Mouse (Mus musculus) neural tube, embryonic 15.5 days (tissue): ENCODE measurements around the gene Gstm3. TPM values are rescaled to one million over a fixed set of nuclear protein-coding genes. Genes with fewer than 3 reads are reported as not detected.
"Not testable (repeated sequence)": the region's sequence is repeated elsewhere in the genome, so short reads cannot be mapped to it uniquely, and the experiment has no call there.

Experiments used
- ATAC-seq: fragments of 200-750 bp; cut with Nextera tagmentation; 2 replicates; pipeline ENCODE4 v1.8.0; 2017; ENCODE audit warnings: mild to moderate bottlenecking, moderate TSS enrichment, moderate library complexity; ENCODE audit not compliant: low FRiP score
- H3K27ac ChIP-seq: fragments of 300-500 bp; sonication (generic); replicated peaks from 2 replicates; pipeline ENCODE4 v1.5.1; 2015; ENCODE audit warnings: mild to moderate bottlenecking, inconsistent platforms
- H3K27me3 ChIP-seq: fragments of 300-500 bp; sonication (generic); replicated peaks from 2 replicates; pipeline ENCODE4 v1.6.1; 2015; ENCODE audit warnings: inconsistent platforms
- H3K36me3 ChIP-seq: fragments of 300-500 bp; sonication (generic); 2 replicates; pipeline ENCODE4 v1.6.1; 2015; ENCODE audit warnings: inconsistent platforms
- H3K4me1 ChIP-seq: fragments of 300-500 bp; sonication (generic); 2 replicates; pipeline ENCODE4 v1.6.1; 2015; ENCODE audit warnings: inconsistent platforms
- H3K4me2 ChIP-seq: fragments of 300-500 bp; sonication (generic); 2 replicates; pipeline ENCODE4 v1.6.1; 2015; ENCODE audit warnings: inconsistent platforms, mild to moderate bottlenecking, moderate library complexity
- H3K4me3 ChIP-seq: fragments of 300-500 bp; sonication (generic); replicated peaks from 2 replicates; pipeline ENCODE4 v1.5.1; 2015; ENCODE audit warnings: mild to moderate bottlenecking, inconsistent platforms
- H3K9ac ChIP-seq: fragments of 300-500 bp; sonication (generic); replicated peaks from 2 replicates; pipeline ENCODE4 v1.6.1; 2015; ENCODE audit warnings: mild to moderate bottlenecking, inconsistent platforms
- H3K9me3 ChIP-seq: fragments of 300-500 bp; sonication (generic); replicated peaks from 2 replicates; pipeline ENCODE4 v1.6.1; 2016; ENCODE audit warnings: inconsistent platforms
- WGBS: fragments of 180-500 bp; shearing (Covaris S2); methylation state at CpG from one replicate; pipeline ENCODE4 v1.1.7; 2015; ENCODE audit warnings: mixed read lengths; 5-methylcytosine and 5-hydroxymethylcytosine counted together
- polyA plus RNA-seq: library from polyadenylated mRNA; unstranded; fragments of >200 nt; fragmentation: Nextera tagmentation; extraction: Ambion mirVana; gene quantifications from 2 replicates; pipeline ENCODE4 v1.2.1, GENCODE M21; 2015

Gstm3 gene
- polyA plus RNA-seq, result 2.7 TPM in 1 of 2 replicates, not detected in the other

- no peak for ATAC-seq
- Histone ChIP-seq H3K27ac (no peak within 1 kb of the TSS), H3K27me3 (no peaks in the 10 kb centered on the region), H3K9me3 (no peaks in the 10 kb centered on the region), H3K4me3 (no peak within 1 kb of the TSS), H3K9ac (no peak within 1 kb of the TSS), H3K36me3 (no peaks in the 10 kb centered on the region), H3K4me2 (no peak within 1 kb of the TSS), H3K4me1 (no peaks in the 10 kb centered on the region; the same call in 1 of the 2 replicates)
- WGBS, result 59% methylated on average over 13 of the region's 13 CpGs
These were observed at the start of gene Gstm3 for GRCm38 (mm10) chr3:107968724-107969395. Gstm3 (minus strand) TSS chr3:107969283.

DNA sequence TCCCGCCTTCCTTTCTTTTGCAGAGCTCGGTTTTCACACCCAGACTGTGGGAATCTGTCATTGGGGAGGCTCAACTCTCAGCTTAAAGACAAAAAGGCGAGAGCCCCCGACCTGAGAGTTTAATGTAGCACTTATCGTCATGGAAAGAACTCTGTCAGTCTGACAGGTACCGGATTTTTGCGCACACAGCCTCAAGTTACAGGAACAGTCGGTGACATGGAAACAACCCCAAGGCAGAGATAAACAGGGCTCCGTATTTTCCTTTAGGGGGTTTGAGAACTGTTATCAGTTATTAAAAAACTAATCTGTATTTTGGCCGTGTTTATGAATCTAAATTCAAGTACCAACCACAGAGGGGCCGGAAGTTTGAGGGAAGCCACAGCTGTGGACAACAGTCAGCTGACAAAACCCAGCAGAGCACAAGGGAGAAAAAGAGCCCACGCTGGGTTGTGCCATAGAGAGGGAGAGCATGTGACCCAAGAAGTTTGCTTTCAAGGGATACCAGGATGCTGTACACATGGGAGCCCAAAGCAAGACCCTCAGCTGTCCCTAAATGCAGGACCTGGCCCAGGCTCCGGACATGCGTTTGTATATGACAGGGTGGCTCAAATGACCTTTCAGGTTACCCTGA, 49.2 kb upstream of the Gstm3 start:
- Histone ChIP-seq H3K4me2 (peak overlapping the region; percentile 92), H3K4me1 (peaks cover 35% of the 10 kb centered on the region), H3K27ac (peak overlapping the region; percentile 87), H3K27me3 (no peaks in the 10 kb centered on the region), H3K4me3 (peak overlapping the region; percentile 45), H3K9me3 (no peaks in the 10 kb centered on the region), H3K36me3 (no peaks in the 10 kb centered on the region), H3K9ac (peak overlapping the region; percentile 51)
- no peak for ATAC-seq
- WGBS, result 24% methylated on average over 14 of the region's 14 CpGs

DNA sequence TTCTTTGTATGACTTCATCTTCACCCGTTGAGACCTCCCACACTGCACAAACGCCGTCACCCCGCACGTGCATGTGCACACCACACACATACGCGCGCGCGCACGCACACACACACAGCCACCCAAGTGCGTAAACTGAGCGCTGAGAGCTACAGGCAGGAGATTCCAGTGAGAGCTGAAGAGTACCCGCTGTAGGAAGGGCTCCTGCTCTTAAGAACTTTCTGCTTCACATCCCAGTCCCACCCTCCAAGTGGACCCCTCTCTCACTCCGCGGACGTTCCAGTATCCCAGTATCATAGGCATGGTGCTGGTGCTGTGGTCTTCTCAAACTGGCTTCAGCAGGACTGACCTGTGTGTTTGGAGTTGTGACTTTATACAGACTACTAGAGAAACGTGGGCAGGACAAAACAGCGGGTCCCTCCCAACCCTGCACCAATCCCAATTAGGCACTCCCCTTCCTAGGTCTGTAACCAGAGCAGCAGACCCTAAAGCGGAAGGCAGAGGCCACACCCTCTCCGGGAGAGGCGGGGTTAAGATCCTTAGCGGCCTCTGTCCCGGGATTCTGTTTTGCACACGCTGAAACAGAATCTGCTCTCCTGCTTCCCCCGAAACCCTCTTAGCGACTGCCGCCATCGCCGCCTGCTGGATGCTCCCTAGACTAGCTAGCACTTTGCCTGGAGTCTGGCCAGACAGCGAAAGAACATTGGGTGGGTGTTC, 48.5 kb upstream of the Gstm3 start, which contains the start of gene Gstm1:
Gene Gstm1 (minus strand): TSS at position 501 of the 717 bp plus-strand sequence.
- peak within 1 kb of the TSS; percentile 87 for H3K27ac ChIP-seq
- peaks cover 38% of the 10 kb centered on the region for H3K4me1 ChIP-seq
- H3K4me3 ChIP-seq, result peak within 1 kb of the TSS; percentile 45
- H3K4me2 ChIP-seq, result peak within 1 kb of the TSS; percentile 92
- no peaks in the 10 kb centered on the region for H3K36me3 ChIP-seq
- no peaks in the 10 kb centered on the region for H3K27me3 ChIP-seq
- under 1% methylated on average over 31 of the region's 31 CpGs for WGBS
- peak; percentile 91 for ATAC-seq
- no peaks in the 10 kb centered on the region for H3K9me3 ChIP-seq
- peak within 1 kb of the TSS; percentile 51 for H3K9ac ChIP-seq

- H3K27me3 ChIP-seq, H3K36me3 ChIP-seq, H3K9me3 ChIP-seq, ATAC-seq, H3K27ac ChIP-seq: not testable (repeated sequence)
- peak overlapping the region; percentile 92 for H3K4me2 ChIP-seq
- WGBS, result 91% methylated on average over 5 of the region's 5 CpGs
- H3K9ac ChIP-seq, result 0 out of 2 replicates have a peak overlapping the region, but pooled peaks have one; percentile 23
- 0 out of 2 replicates have a peak overlapping the region, but pooled peaks have one; percentile 45 for H3K4me3 ChIP-seq
- peaks cover 39% of the 10 kb centered on the region for H3K4me1 ChIP-seq
These were observed 47.4 kb upstream of the Gstm3 start for GRCm38 (mm10) chr3:108016468-108016867.

- Histone ChIP-seq H3K27ac (no peak overlapping the region), H3K9ac (no peak overlapping the region), H3K4me1 (peaks cover 40% of the 10 kb centered on the region), H3K9me3 (no peaks in the 10 kb centered on the region), H3K4me2 (no peak overlapping the region), H3K4me3 (no peak overlapping the region), H3K36me3 (no peaks in the 10 kb centered on the region), H3K27me3 (no peaks in the 10 kb centered on the region)
- 91% methylated on average over 2 of the region's 2 CpGs for WGBS
- ATAC-seq, result no peak
These were observed 45.9 kb upstream of the Gstm3 start for GRCm38 (mm10) chr3:108014974-108015346.

GRCm38 (mm10) chr3:108014098-108014973, 45.3 kb upstream of the Gstm3 start:
- Histone ChIP-seq H3K4me3 (no peak overlapping the region), H3K27ac (no peak overlapping the region), H3K4me1 (peaks cover 40% of the 10 kb centered on the region), H3K9me3 (no peaks in the 10 kb centered on the region), H3K27me3 (no peaks in the 10 kb centered on the region), H3K9ac (no peak overlapping the region), H3K4me2 (no peak overlapping the region), H3K36me3 (no peaks in the 10 kb centered on the region)
- no peak for ATAC-seq
- WGBS, result 85% methylated on average over 8 of the region's 8 CpGs

- 79% methylated on average over 4 of the region's 4 CpGs for WGBS
- no peaks in the 10 kb centered on the region for H3K36me3 ChIP-seq
- no peaks in the 10 kb centered on the region for H3K27me3 ChIP-seq
- H3K4me3 ChIP-seq, result no peak overlapping the region
- H3K4me1 ChIP-seq, result peaks cover 37% of the 10 kb centered on the region
- H3K27ac ChIP-seq, result no peak overlapping the region
- ATAC-seq, result no peak
- no peaks in the 10 kb centered on the region for H3K9me3 ChIP-seq
- no peak overlapping the region for H3K9ac ChIP-seq
- H3K4me2 ChIP-seq, result no peak overlapping the region
These were observed 44.3 kb upstream of the Gstm3 start for GRCm38 (mm10) chr3:108013331-108013871.

DNA sequence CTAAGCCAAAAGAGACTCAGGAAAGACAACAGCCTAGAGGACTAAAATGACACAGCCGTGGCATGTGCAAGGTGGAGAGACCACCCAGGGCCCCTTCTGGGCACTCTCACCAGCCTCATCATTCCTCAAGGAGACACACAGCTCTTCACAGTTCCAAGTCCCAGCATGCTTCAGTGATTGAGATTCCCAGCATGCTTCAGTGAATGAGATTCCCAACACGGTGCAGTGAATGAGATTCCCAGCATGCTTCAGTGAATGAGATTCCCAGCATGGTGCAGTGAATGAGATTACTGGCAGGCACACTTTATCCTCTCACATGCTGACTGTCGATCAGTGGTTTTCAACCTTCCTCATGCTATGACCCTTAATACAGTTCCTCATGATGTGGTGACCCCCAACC, 42.5 kb upstream of the Gstm3 start:
- no peaks in the 10 kb centered on the region for H3K36me3 ChIP-seq
- ATAC-seq, result peak; percentile 63
- peaks cover 20% of the 10 kb centered on the region for H3K4me1 ChIP-seq
- no peaks in the 10 kb centered on the region for H3K9me3 ChIP-seq
- H3K27me3 ChIP-seq, result no peaks in the 10 kb centered on the region
- no peak overlapping the region for H3K27ac ChIP-seq
- no peak overlapping the region for H3K9ac ChIP-seq
- H3K4me2 ChIP-seq, result no peak overlapping the region
- no peak overlapping the region for H3K4me3 ChIP-seq
- 36% methylated on average over 3 of the region's 3 CpGs for WGBS

GRCm38 (mm10) chr3:108010286-108010685, 41.2 kb upstream of the Gstm3 start:
- Histone ChIP-seq H3K36me3 (no peaks in the 10 kb centered on the region), H3K27ac (no peak overlapping the region), H3K4me2 (no peak overlapping the region), H3K27me3 (no peaks in the 10 kb centered on the region), H3K9ac (no peak overlapping the region), H3K9me3 (no peaks in the 10 kb centered on the region), H3K4me3 (no peak overlapping the region), H3K4me1 (peaks cover 10% of the 10 kb centered on the region; the same call in 1 of the 2 replicates)
- WGBS, result 60% methylated on average over 2 of the region's 2 CpGs
- ATAC-seq, result no peak; the same call in 1 of the 2 replicates

GRCm38 (mm10) chr3:108002021-108002420, 32.9 kb upstream of the Gstm3 start:
- Histone ChIP-seq H3K4me1 (no peaks in the 10 kb centered on the region), H3K9me3 (no peaks in the 10 kb centered on the region), H3K4me2 (no peak overlapping the region), H3K27ac (no peak overlapping the region), H3K27me3 (no peaks in the 10 kb centered on the region), H3K9ac (no peak overlapping the region), H3K36me3 (no peaks in the 10 kb centered on the region), H3K4me3 (no peak overlapping the region)
- 84% methylated on average over 8 of the region's 8 CpGs for WGBS
- ATAC-seq, result no peak

DNA sequence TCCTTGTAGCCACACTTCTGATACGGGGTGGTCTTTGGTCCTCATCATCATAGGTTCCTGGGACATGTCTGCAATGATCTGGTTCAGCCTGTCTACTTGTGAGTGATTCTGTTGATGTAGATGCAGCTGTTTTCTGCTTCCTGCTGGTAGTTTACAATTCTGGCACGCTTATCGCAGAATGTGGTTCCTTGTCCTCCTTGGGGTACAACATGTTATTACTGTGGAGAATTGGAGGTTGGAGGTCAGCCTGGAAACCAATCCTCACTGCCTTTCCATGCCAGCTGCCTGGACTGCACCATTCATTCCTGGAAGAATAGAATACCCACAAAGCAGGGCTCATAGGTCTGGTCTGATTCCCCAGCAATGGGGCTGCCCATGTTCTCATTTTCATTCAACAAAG, 30.4 kb upstream of the Gstm3 start:
- Histone ChIP-seq H3K9ac (no peak overlapping the region), H3K27me3 (no peaks in the 10 kb centered on the region), H3K4me1 (no peaks in the 10 kb centered on the region), H3K27ac (no peak overlapping the region), H3K4me3 (no peak overlapping the region), H3K4me2 (no peak overlapping the region), H3K36me3 (no peaks in the 10 kb centered on the region), H3K9me3 (no peaks in the 10 kb centered on the region)
- 90% methylated on average over 3 of the region's 3 CpGs for WGBS
- ATAC-seq, result no peak
